Mouse (Mus musculus) CH12.LX (cell line): Measurements from ENCODE around the gene Ubash3b.

Source experiments
- CTCF ChIP-seq, 2 experiments: IDR thresholded peaks in 1 of 2; conservative IDR thresholded peaks in 1 of 2; 2 replicates each; pipeline ENCODE4 v1.5.1; 2011 to 2012; ENCODE audit warnings: low read depth in 2 of 2, low read length in 2 of 2, improper control_type of control experiment in 1 of 2, inconsistent platforms in 1 of 2, mild to moderate bottlenecking in 1 of 2, moderate library complexity in 1 of 2
- GABPA ChIP-seq: IDR thresholded peaks from 2 replicates; pipeline ENCODE4 v1.6.1; 2012; ENCODE audit warnings: low read depth, low read length, improper control_type of control experiment, inconsistent platforms; ENCODE audit not compliant: insufficient replicate concordance
- MAFK ChIP-seq: IDR thresholded peaks from 2 replicates; pipeline ENCODE4 v1.6.1; 2011; ENCODE audit warnings: low read length, improper control_type of control experiment; ENCODE audit not compliant: insufficient replicate concordance
- MAX ChIP-seq: IDR thresholded peaks from 2 replicates; pipeline ENCODE4 v1.6.1; 2011; ENCODE audit warnings: low read length, improper control_type of control experiment
- MAZ ChIP-seq: IDR thresholded peaks from 2 replicates; pipeline ENCODE4 v1.6.1; 2012; ENCODE audit warnings: low read depth, mild to moderate bottlenecking, inconsistent platforms, low read length, improper control_type of control experiment, moderate library complexity
- NRF1 ChIP-seq: IDR thresholded peaks from 2 replicates; pipeline ENCODE4 v1.6.1; 2014; ENCODE audit warnings: low read depth, mild to moderate bottlenecking, inconsistent platforms, low read length, improper control_type of control experiment, moderate library complexity
- POLR2A ChIP-seq: IDR thresholded peaks from 2 replicates; pipeline ENCODE4 v1.6.1; 2011; ENCODE audit warnings: low read depth, mild to moderate bottlenecking, improper control_type of control experiment, low read length
- USF1 ChIP-seq: IDR thresholded peaks from 2 replicates; pipeline ENCODE4 v1.6.1; 2014; ENCODE audit warnings: low read depth, mild to moderate bottlenecking, inconsistent platforms, low read length, improper control_type of control experiment

DNA sequence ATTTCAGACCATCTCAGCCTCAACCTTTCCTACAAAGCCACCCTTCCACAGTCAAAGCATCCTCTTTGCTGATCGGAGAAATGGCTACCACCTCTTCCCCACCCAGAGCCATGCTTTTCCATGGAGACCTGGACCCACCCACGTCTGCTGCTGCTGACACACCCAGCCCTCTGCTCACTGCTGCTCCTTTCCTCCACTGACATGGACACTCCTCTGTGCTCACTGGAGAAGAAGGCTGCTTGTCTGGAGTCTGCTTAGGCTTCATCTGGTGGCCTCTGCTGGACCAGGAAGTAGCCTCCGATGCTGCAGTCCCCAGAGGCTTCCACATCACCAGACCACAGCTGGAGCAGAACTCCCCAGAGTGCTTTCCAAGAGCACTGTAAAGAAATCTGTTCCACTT lies 34.8 kb downstream of the Ubash3b start:
- TF ChIP-seq MAZ (no peak), MAFK (no peak), CTCF (conservative IDR thresholded peaks at IDR 0.05 in 1 of 2, IDR thresholded peaks at IDR 0.05 in 1 of 2; ENCODE audit: low read depth in 2 of 2, low read length in 2 of 2) (no peak), POLR2A (no peak), USF1 (no peak), GABPA (no peak), NRF1 (no peak), MAX (no peak)
